Mouse (Mus musculus) lung, embryonic 14.5 days (tissue): ENCODE results near the gene Evl. TPM values are rescaled to one million over a fixed set of nuclear protein-coding genes. Genes with fewer than 3 reads are reported as not detected.

ENCODE experiments used
- ATAC-seq: fragments of 200-750 bp; cut with Nextera tagmentation; 2 replicates; pipeline ENCODE4 v1.8.0; 2017; ENCODE audit warnings: mild to moderate bottlenecking, moderate TSS enrichment, moderate library complexity; ENCODE audit not compliant: insufficient read depth
- DNase-seq: peaks from one replicate; pipeline ENCODE4 v3.0.0-alpha.2; 2015
- H3K27ac ChIP-seq: fragments of 300-500 bp; sonication (generic); 2 replicates; pipeline ENCODE4 v1.5.1; 2014; ENCODE audit warnings: low read depth, mild to moderate bottlenecking, moderate library complexity
- H3K27me3 ChIP-seq: fragments of 300-500 bp; sonication (generic); 2 replicates; pipeline ENCODE4 v1.6.1; 2014; ENCODE audit warnings: low read length, control low read depth; ENCODE audit not compliant: insufficient read depth
- H3K36me3 ChIP-seq: fragments of 300-500 bp; sonication (generic); 2 replicates; pipeline ENCODE4 v1.6.1; 2014; ENCODE audit warnings: control low read depth; ENCODE audit not compliant: insufficient read depth
- H3K4me1 ChIP-seq: fragments of 300-500 bp; sonication (generic); 2 replicates; pipeline ENCODE4 v1.6.1; 2014; ENCODE audit warnings: antibody characterized with exemption, control low read depth; ENCODE audit not compliant: insufficient read depth
- H3K4me2 ChIP-seq: fragments of 300-500 bp; sonication (generic); 2 replicates; pipeline ENCODE4 v1.6.1; 2014; ENCODE audit warnings: mild to moderate bottlenecking
- H3K4me3 ChIP-seq: fragments of 300-500 bp; sonication (generic); 2 replicates; pipeline ENCODE4 v1.5.1; 2014; ENCODE audit warnings: low read depth, low read length
- H3K9ac ChIP-seq: fragments of 300-500 bp; sonication (generic); 2 replicates; pipeline ENCODE4 v1.6.1; 2014
- H3K9me3 ChIP-seq: fragments of 300-500 bp; sonication (generic); 2 replicates; pipeline ENCODE4 v1.6.1; 2016; ENCODE audit warnings: low read depth, low read length, control low read depth
- CTCF ChIP-seq: IDR thresholded peaks from 2 replicates; pipeline ENCODE4 v1.5.1; 2016; ENCODE audit warnings: antibody characterized with exemption, low read depth
- WGBS: fragments of 180-500 bp; shearing (Covaris S2); extraction: QIAGEN DNeasy Blood & Tissue Kit; methylation state at CpG from one replicate; pipeline ENCODE4 v1.1.7; 2014; 5-methylcytosine and 5-hydroxymethylcytosine counted together
- polyA plus RNA-seq: library from polyadenylated mRNA; unstranded; fragments of >200 nt; fragmentation: Nextera tagmentation; extraction: Ambion mirVana; gene quantifications from 2 replicates; pipeline ENCODE4 v1.2.1, GENCODE M21; 2014

Evl gene
- polyA plus RNA-seq, 1 experiment from 2014 or later, result 88.7 TPM

DNA sequence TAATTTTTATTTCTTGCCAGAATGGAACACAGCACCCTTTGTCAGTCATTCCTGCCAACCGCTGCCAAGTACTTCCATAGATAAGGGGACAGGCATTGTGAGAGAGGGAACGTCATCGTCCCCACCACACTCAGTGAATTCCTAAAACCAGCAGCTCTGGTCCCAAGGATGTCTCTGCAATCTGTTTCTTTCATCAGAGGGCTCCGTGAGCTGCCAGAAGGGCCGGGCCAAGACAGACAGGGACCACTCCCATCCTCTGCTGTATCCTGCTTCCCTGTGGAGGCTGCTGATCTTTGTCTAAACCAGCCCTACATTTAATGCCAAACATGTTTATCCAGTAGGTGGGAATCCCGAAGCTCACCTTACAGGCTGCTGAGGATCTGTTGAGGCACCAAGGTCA, 1.4 kb upstream of the Evl start:
- H3K27me3 ChIP-seq, result no peaks in the 10 kb centered on the region
- no peak overlapping the region for H3K9ac ChIP-seq
- H3K9me3 ChIP-seq, result no peaks in the 10 kb centered on the region
- DNase-seq (peak; percentile 34), ATAC-seq (no peak)
- no peaks in the 10 kb centered on the region for H3K36me3 ChIP-seq
- H3K4me2 ChIP-seq, result no peak overlapping the region
- no peak for TF ChIP-seq CTCF
- H3K4me3 ChIP-seq, result no peak overlapping the region
- peaks cover 9% of the 10 kb centered on the region for H3K4me1 ChIP-seq
- 0 out of 2 replicates have a peak overlapping the region, but pooled peaks have one; percentile 5 for H3K27ac ChIP-seq
- WGBS, result 33% methylated on average over 6 of the region's 6 CpGs

DNA sequence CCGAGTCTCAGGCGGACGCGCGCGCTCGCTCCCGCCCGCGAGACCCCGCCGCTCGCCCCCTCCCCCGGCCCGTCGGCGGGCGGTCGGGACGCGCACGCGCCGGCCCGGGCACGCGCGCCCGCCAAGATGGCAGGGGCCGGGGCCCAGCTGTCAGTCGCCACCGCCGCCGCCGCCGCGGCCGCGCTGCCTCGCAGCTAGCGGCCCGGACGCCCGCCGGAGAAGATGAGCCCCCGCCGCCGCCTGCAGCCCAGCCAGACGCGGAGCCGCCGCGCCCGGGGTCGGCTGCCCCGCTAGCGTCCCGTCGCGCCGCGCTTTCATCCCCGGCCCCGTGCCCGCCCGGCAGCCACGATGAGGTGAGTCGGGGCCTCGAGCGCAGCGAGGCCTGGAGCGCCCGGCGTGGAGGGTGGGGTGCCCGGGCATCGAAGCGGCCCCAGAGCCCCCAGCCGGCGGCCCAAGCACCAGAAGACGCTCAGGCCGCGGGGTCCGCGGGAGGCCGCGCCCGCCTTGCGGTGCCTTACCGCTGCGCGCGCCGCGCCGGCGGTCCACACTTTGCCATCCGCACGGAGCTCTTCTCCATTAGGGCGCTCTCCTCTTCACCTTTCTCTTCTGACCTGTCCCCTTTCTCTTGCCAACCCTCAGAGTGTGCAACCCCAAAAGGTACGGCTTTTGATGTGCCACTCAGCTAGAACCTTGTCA, 489 bp downstream of the Evl start:
- DNase-seq, result peak; percentile 83
- under 1% methylated on average over 93 of the region's 100 CpGs for WGBS
- Histone ChIP-seq H3K9me3 (no peaks in the 10 kb centered on the region), H3K36me3 (no peaks in the 10 kb centered on the region), H3K27me3 (no peaks in the 10 kb centered on the region), H3K27ac (peak overlapping the region; percentile 83), H3K9ac (peak overlapping the region; percentile 88), H3K4me2 (peak overlapping the region; percentile 75), H3K4me1 (peaks cover 11% of the 10 kb centered on the region), H3K4me3 (peak overlapping the region; percentile 97)
- peak; percentile 51 for ATAC-seq
- TF ChIP-seq CTCF, result no peak

DNA sequence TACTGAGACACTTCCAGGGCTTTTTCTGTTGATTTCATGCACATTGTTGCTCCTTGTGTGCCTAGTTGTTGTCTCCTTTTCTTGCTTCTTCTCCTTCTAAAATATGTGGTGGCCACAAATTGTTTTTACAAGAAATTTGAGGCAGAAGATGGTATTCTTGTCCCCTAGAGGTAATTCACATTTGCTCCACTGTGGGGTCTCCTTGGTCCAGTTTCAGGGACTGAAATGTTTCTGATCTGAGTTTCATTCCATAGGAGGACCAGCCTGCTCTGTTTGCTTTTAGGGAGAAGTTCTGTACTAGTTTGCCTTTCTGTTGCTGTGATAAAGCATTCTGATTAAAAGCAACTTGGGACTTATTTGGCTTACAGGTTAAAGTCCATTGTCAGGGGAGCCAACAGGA, 3.7 kb downstream of the Evl start:
- Histone ChIP-seq H3K27ac (no peak overlapping the region), H3K27me3 (no peaks in the 10 kb centered on the region), H3K9ac (no peak overlapping the region), H3K9me3 (no peaks in the 10 kb centered on the region), H3K4me1 (peaks cover 11% of the 10 kb centered on the region), H3K4me2 (0 out of 2 replicates have a peak overlapping the region, but pooled peaks have one; percentile 10), H3K36me3 (no peaks in the 10 kb centered on the region), H3K4me3 (no peak overlapping the region; the same call in 1 of the 2 replicates)
- DNase-seq (peak; percentile 28), ATAC-seq (no peak)
- peak; percentile 38; the same call in 1 of the 2 replicates for TF ChIP-seq CTCF

DNA sequence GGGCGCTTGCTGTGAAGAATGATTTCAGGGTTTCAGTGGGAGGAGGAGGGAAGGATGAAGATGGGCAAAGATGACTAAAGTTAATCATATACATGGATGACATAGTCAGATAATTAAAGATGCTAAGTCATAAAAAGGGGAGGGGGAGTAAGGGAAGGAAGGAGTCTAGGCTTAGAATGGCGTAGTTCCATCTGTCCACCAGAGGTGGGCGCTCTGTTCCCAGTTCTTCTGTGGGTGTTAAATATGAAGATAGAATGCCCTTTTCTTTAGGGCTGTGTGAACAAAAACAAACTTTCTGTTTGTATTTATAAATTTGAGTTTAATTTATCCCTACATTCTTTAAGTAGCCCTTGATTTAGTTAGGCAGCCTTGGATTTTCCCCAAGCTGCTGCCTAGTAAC, 8.7 kb downstream of the Evl start:
- Histone ChIP-seq H3K4me2 (no peak overlapping the region), H3K9ac (no peak overlapping the region), H3K9me3 (no peaks in the 10 kb centered on the region), H3K36me3 (0 out of 2 replicates have a peak, but pooled peaks cover 5% of the 10 kb centered on the region), H3K4me3 (no peak overlapping the region), H3K27me3 (no peaks in the 10 kb centered on the region), H3K4me1 (0 out of 2 replicates have a peak, but pooled peaks cover 3% of the 10 kb centered on the region), H3K27ac (no peak overlapping the region)
- ATAC-seq (no peak), DNase-seq (no peak)
- TF ChIP-seq CTCF, result peak; percentile 48
- WGBS, result 76% methylated on average over 3 of the region's 3 CpGs

DNA sequence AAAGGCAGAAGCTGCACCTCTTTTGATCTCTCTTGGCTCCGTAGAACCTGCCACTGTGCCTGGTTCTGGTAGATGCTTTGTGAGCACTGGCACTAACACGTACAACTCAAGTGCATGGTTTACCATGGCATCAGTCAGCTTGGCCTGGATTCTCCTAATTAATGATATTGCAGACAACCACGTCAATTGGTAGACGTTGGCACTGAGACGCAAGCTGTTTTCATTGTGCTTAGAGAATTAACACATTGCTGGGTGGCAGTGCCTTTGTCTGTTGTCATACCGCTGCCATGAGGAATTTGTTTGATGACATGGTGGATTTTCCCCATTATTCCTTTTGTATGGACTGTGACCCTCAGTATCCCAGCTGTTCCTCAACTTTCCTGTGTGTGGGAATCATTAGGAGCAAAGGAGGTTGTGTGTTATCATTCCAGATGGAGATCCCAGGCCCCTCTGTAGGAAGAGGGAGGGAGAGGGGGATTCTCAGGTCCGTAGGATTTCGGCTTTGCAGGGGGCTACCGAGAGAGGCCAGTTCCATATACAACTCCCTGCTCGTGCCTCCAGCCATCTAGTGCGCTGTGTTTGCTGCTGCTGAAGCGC, 10.5 kb downstream of the Evl start:
- no peak overlapping the region for H3K4me2 ChIP-seq
- no peak overlapping the region for H3K4me3 ChIP-seq
- no peaks in the 10 kb centered on the region for H3K27me3 ChIP-seq
- H3K9me3 ChIP-seq, result no peaks in the 10 kb centered on the region
- no peak overlapping the region for H3K27ac ChIP-seq
- 0 out of 2 replicates have a peak, but pooled peaks cover 5% of the 10 kb centered on the region for H3K36me3 ChIP-seq
- no peaks in the 10 kb centered on the region for H3K4me1 ChIP-seq
- ATAC-seq (no peak), DNase-seq (no peak)
- no peak overlapping the region for H3K9ac ChIP-seq
- TF ChIP-seq CTCF, result no peak
- 72% methylated on average over 12 of the region's 12 CpGs for WGBS

DNA sequence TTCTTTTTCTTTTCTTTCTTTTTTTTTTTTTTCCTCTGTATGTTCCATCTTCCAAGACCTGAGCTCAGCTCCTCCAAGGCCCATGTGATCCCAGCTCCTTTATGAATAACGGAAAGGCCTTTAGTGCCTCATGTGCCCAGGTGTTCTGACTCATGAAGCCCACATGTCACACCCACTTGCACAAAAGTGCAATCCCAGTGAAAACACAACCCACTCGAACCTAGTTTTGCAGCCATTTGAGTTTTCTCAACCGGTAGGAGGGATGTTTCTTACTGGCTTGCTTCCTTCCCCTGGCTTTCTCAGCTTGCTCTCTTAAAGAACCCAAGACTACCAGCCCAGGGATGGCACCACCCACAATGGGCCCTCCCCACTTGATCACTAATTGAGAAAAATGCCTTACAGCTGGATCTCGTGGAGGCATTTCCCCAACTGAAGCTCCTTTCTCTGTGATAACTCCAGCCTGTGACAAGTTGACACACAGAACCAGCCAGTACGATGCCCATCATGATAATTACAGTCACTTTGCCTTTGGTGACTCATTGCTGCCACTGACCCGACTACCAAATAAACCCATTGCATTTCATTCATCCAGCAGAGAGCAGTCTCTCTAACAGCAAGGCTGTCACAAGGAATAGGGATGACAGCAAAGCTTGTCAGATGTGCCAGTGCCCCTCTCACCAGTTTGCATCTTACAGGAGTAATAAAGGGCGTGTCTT, 24.8 kb downstream of the Evl start:
- Histone ChIP-seq H3K4me1 (no peaks in the 10 kb centered on the region), H3K36me3 (peaks cover 4% of the 10 kb centered on the region; the same call in 1 of the 2 replicates), H3K27ac (no peak overlapping the region), H3K9ac (no peak overlapping the region), H3K4me2 (no peak overlapping the region), H3K9me3 (no peaks in the 10 kb centered on the region), H3K27me3 (no peaks in the 10 kb centered on the region), H3K4me3 (no peak overlapping the region)
- TF ChIP-seq CTCF, result no peak
- 75% methylated on average over 7 of the region's 7 CpGs for WGBS
- ATAC-seq, result no peak
- no peak for DNase-seq

DNA sequence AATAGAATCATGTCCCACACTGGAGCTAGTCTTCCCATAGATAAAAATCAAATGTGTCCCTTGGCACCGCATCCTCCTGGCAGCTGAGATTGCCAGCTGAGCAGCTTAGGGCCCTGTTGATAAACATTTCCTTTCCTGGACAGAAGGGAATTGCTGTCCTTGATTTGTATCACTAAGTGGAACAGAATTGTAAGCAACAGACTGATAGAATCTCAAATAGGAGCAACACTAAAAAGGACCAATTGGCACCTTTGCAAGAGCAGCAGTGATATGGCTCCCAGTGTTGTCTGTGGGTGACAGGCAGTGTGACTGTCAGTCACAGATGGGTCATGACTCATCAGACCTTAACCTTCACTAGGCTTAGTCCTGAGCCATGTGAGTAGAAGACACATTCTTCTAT, 29.3 kb downstream of the Evl start:
- Histone ChIP-seq H3K9ac (no peak overlapping the region), H3K4me1 (no peaks in the 10 kb centered on the region), H3K4me2 (no peak overlapping the region), H3K4me3 (no peak overlapping the region), H3K27me3 (no peaks in the 10 kb centered on the region), H3K9me3 (no peaks in the 10 kb centered on the region), H3K36me3 (peaks cover 3% of the 10 kb centered on the region; the same call in 1 of the 2 replicates), H3K27ac (no peak overlapping the region)
- DNase-seq, result no peak
- no peak for ATAC-seq
- WGBS, result 92% methylated on average over 1 of the region's 1 CpGs
- no peak for TF ChIP-seq CTCF
